Mouse (Mus musculus): ENCODE measurements around the gene Prmt9.

- TF ChIP-seq CTCF (conservative IDR thresholded peaks at IDR 0.05; ENCODE audit: low read length) = no peak
- TF ChIP-seq POU5F1 (IDR thresholded peaks at IDR 0.05; ENCODE audit: borderline replicate concordance, low read length) = no peak
Measured at GRCm38 (mm10) chr8:77515786-77516185, 33.4 kb upstream of the Prmt9 start.
